Mouse (Mus musculus) B cell, adult 62 days (primary cell): ENCODE results near the gene Olfr172. TPM values are rescaled to one million over a fixed set of nuclear protein-coding genes. Genes with fewer than 3 reads are reported as not detected.

Experiments
- total RNA-seq: library from RNA; stranded (reverse); gene quantifications from 4 replicates; pipeline ENCODE4 v1.2.4, GENCODE M21; 2023

Gene Olfr172
- not detected in 4 replicates for total RNA-seq

DNA sequence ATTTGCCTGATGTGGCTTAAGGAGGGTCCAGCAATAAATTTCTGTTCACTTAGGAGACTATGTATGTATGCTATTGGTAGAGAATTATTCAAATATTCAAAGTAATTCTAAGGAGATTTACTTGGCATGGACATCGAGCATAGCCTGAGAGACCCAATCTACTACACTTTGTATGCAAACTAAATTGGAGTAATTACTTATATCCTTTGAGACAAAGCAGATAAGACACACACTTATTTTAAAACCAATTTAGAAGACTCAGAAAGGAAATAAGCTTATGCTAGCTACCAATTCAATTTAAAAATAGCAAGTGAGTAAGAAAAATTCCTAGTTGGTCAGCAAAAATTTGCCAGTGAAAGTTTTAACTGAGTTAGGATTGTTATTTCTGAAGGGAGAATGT is at the start of gene Olfr172:
TSS of gene Olfr172 (minus strand) at position 101 of the 400 bp plus-strand sequence.

DNA sequence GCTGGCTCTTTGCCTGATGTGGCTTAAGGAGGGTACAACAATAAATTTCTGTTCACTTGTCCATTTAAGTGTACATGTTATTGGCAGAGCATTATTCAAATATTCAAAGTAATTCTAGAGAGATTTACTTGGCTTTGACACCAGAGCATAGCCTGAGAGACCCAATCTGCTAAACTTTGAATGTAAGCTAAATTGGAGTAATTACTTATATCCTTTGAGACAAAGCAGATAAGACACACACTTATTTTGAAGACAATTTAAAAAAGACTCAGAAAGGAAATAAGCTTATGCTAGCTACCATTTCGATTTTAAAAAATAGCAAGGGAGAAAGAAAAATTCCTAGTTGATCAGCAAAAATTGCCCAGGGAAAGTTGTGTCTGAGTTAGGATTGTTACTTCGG is 37.2 kb upstream of the Olfr172 start, which contains the start of gene Olfr173:
TSS of gene Olfr173 (minus strand) at position 101 of the 400 bp plus-strand sequence.

DNA sequence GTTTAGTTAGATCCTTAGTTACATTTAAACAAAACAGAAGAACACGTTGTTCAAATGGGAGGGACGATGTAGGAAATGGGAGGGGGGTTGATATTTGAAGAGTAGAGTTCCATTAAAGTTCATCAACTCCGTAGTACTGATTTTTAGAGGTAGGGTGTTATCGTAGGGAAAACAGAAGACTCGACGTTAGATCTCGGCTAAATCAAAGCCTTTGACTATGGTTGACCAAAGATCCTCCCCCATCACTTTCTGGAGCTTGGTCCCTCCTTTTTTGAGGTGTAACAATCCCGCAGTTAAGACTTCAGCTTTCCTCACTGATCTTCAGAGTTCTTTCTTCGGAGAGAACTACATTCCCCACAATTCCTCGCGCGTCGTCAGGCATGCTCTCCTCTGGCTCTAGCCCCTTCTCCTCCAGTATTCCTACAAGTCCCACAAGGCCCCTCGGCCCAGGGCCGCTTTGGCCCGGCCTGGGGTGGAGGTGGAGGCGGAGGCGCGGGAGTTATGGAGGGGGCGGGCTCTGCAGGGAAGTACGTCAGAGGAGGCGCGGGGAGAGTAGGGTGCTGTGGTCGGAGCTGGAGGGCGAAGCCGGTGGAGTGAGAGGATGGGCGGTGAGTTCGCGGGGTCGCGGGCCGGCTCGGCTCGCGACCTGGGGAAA is 35.4 kb downstream of the Olfr172 start, which contains the start of gene Cldnd1:
TSS of gene Cldnd1 (plus strand) at position 434 of the 655 bp plus-strand sequence.

DNA sequence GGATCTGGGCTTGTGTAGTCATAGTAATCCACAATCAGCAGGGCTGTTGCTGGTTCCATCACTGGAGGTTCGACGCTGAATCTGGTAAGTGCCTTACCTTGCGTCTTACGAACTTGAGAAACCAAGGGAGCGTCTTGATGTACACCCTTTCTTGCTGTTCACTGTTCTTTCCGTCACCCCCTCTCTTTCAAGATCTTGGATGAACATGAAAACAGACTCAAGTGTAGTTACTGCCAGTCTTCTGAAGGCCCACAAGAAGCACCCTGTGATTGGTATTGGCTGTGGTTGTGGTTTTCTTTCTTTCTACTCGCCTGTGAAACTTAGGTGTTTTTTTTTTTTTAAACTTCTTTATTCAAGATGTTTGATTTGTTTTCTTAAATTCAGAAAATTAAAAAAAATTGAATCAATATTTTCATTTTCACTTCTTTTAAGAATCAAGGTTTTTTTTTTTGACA is 44.3 kb downstream of the Olfr172 start, which contains the start of gene Gpr15:
TSS of gene Gpr15 (minus strand) at position 405 of the 455 bp plus-strand sequence.

Other genes with a start within 250 kb of the Olfr172 start
- gene St3gal6, start 238.9 kb downstream of the Olfr172 start, total RNA-seq: 66.2 to 83.4 TPM (median 78.8 TPM) in 4 replicates
- gene Gm813, start 146.2 kb downstream of the Olfr172 start, total RNA-seq: not detected in 4 replicates
- gene E330017A01Rik, start 124.4 kb downstream of the Olfr172 start, total RNA-seq: not detected in 4 replicates
- 10.0 to 14.5 TPM (median 10.5 TPM) in 4 replicates for gene Cpox, start 92.9 kb downstream of the Olfr172 start, total RNA-seq
- not detected in 4 replicates for gene Gpr15, start 44.1 kb downstream of the Olfr172 start, total RNA-seq
- 45.9 to 60.8 TPM (median 51.7 TPM) in 4 replicates for gene Cldnd1, start 35.3 kb downstream of the Olfr172 start, total RNA-seq
- gene Olfr173, start 37.1 kb upstream of the Olfr172 start, total RNA-seq: not detected in 4 replicates
- not detected in 4 replicates for gene Olfr175-ps1, start 63.6 kb upstream of the Olfr172 start, total RNA-seq
- gene Olfr177, start 111.6 kb upstream of the Olfr172 start, total RNA-seq: not detected in 4 replicates
- gene Olfr178, start 128.9 kb upstream of the Olfr172 start, total RNA-seq: not detected in 4 replicates
- not detected in 4 replicates for gene Olfr181, start 165.6 kb upstream of the Olfr172 start, total RNA-seq
- gene Olfr180, start 166.2 kb upstream of the Olfr172 start, total RNA-seq: not detected in 4 replicates
- not detected in 4 replicates for gene Olfr183, start 232.2 kb upstream of the Olfr172 start, total RNA-seq